Mouse (Mus musculus): ENCODE measurements around the gene Rasl12.

DNA sequence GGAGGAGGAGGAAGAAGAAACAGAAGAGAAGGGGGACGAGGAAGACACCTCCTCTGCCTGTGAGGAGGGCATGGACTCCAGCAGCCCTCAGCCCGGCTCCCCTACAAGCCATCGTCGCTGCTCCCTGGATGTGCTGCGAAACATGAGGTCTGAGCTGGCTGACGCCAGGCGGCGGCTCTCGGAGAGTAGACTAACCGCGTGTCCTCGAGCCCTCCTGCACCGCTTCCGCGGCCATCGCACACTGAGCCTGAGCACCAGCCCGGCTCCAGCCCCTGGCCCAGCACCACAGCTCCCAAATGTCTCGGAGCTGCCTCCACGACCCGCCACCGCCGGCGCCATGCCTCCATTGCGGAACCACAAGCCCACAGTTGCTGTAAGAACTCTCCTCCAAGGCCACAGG is 26.6 kb upstream of the Rasl12 start:
- TF ChIP-seq CTCF (IDR thresholded peaks at IDR 0.05; ENCODE audit: extremely low read depth, insufficient read depth, low read length) (no peak), POLR2A (IDR thresholded peaks at IDR 0.05; ENCODE audit: extremely low read depth, insufficient read depth, low read length) (no peak)

Measured in cortical plate, adult 2 months (tissue).